Mouse (Mus musculus) embryonic facial prominence, embryonic 10.5 days (tissue): Measurements from ENCODE around the gene 4921536K21Rik. TPM values are rescaled to one million over a fixed set of nuclear protein-coding genes. Genes with fewer than 3 reads are reported as not detected.

Experiments used
- DNase-seq: peaks from one replicate; pipeline ENCODE4 v3.0.0-alpha.2; 2017; ENCODE audit warnings: low spot score
- H3K27ac ChIP-seq: fragments of 300-500 bp; sonication (generic); replicated peaks from 2 replicates; pipeline ENCODE4 v1.5.1; 2016; ENCODE audit warnings: mild to moderate bottlenecking
- H3K27me3 ChIP-seq: fragments of 300-500 bp; sonication (generic); replicated peaks from 2 replicates; pipeline ENCODE4 v1.6.1; 2016; ENCODE audit warnings: low read depth, mild to moderate bottlenecking; ENCODE audit not compliant: poor library complexity, severe bottlenecking
- H3K36me3 ChIP-seq: fragments of 300-500 bp; sonication (generic); replicated peaks from 2 replicates; pipeline ENCODE4 v1.6.1; 2016; ENCODE audit warnings: mild to moderate bottlenecking, moderate library complexity
- H3K4me1 ChIP-seq: fragments of 300-500 bp; sonication (generic); 2 replicates; pipeline ENCODE4 v1.6.1; 2016
- H3K4me3 ChIP-seq: fragments of 300-500 bp; sonication (generic); 2 replicates; pipeline ENCODE4 v1.5.1; 2016; ENCODE audit warnings: mild to moderate bottlenecking, moderate library complexity
- H3K9me3 ChIP-seq: fragments of 300-500 bp; sonication (generic); 2 replicates; pipeline ENCODE4 v1.6.1; 2016; ENCODE audit warnings: mild to moderate bottlenecking
- WGBS: fragments of 180-500 bp; shearing (Covaris S2); methylation state at CpG from one replicate; pipeline ENCODE4 v1.1.7; 2016; 5-methylcytosine and 5-hydroxymethylcytosine counted together
- polyA plus RNA-seq: library from polyadenylated mRNA; unstranded; fragments of >200 nt; fragmentation: Nextera tagmentation; extraction: Ambion mirVana; gene quantifications from 2 replicates; pipeline ENCODE4 v1.2.1, GENCODE M21; 2016

The 4921536K21Rik gene
- polyA plus RNA-seq, 1 experiment from 2014 or later = 0.61 TPM

DNA sequence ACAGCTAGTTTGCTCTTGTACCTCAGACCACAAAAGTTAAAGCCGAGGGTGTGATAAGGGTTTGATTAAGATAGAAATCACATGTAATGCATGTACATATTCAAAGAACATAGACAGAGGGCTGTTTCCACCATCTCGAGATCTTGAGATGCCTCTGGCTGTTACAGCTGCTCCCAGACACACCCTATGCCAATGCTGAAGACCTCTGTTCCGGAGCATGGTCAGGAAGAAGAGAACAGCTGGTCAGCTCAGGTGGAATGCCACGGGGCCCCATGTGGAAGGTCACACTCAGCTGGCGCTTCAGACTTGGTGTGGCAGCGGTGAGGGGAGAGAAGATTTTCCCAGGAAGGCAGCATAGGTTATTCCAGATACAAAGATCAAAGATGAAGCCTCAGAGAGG lies 9.8 kb upstream of the 4921536K21Rik start:
- WGBS = 82% methylated on average over 6 of the region's 6 CpGs
- Histone ChIP-seq H3K4me1 (no peaks in the 10 kb centered on the region; the same call in 1 of the 2 replicates), H3K27ac (no peak overlapping the region), H3K36me3 (peaks cover 3% of the 10 kb centered on the region; the same call in 1 of the 2 replicates), H3K4me3 (no peak overlapping the region), H3K9me3 (no peaks in the 10 kb centered on the region), H3K27me3 (no peaks in the 10 kb centered on the region)
- no peak for DNase-seq

GRCm38 (mm10) chr11:3903046-3903445 lies 8.1 kb upstream of the 4921536K21Rik start:
- Histone ChIP-seq H3K4me3 (no peak overlapping the region), H3K9me3 (no peaks in the 10 kb centered on the region), H3K4me1 (no peaks in the 10 kb centered on the region), H3K27me3 (no peaks in the 10 kb centered on the region), H3K27ac (no peak overlapping the region), H3K36me3 (peaks cover 19% of the 10 kb centered on the region)
- no peak for DNase-seq
- 73% methylated on average over 5 of the region's 5 CpGs for WGBS

DNA sequence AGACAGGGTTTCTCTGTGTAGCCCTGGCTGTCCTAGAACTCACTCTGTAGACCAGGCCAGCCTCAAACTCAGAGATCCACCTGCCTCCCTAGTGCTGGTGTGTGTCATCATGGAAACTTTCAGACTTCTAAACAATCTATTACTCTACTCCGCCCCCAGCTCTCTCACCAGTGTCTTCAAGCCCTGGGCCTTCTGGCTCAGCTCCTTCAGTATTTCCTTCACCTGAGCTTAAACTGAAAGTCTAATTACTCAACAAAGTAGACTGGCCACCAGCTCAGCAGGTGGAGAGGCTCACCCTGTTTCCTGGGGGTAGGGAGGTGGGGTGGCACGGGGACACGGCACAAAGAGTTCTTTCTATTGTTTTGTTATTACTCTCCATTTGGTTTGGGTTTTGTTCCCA lies 7.6 kb upstream of the 4921536K21Rik start:
- H3K36me3 ChIP-seq = peaks cover 24% of the 10 kb centered on the region
- DNase-seq = no peak
- H3K27ac ChIP-seq = no peak overlapping the region
- no peak overlapping the region for H3K4me3 ChIP-seq
- 90% methylated on average over 3 of the region's 3 CpGs for WGBS
- H3K27me3 ChIP-seq = no peaks in the 10 kb centered on the region
- no peaks in the 10 kb centered on the region for H3K9me3 ChIP-seq
- H3K4me1 ChIP-seq = no peaks in the 10 kb centered on the region

DNA sequence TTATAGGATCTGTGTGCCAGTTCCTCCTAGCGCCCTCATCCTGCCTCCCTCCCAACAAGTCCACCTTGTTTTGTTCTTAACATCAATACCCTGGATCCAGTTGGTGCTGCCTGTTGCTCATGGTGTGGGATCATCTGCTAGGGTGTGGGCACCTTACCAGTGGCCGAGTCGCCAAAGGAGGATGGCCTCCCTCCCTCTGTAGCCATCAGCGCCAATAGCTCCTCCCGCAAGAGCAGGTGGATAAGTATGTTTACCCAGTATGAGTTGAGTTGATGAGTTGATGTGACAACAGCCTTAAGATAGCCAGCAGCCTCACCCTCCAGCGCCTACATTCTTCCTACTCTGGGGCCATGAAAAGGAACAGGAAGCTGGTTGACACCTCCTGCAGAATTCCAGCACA lies 5.4 kb upstream of the 4921536K21Rik start:
- peaks cover 7% of the 10 kb centered on the region; the same call in 1 of the 2 replicates for H3K4me1 ChIP-seq
- no peak overlapping the region for H3K4me3 ChIP-seq
- no peaks in the 10 kb centered on the region for H3K9me3 ChIP-seq
- no peak for DNase-seq
- H3K36me3 ChIP-seq = peaks cover 34% of the 10 kb centered on the region
- H3K27ac ChIP-seq = no peak overlapping the region
- no peaks in the 10 kb centered on the region for H3K27me3 ChIP-seq
- 89% methylated on average over 6 of the region's 6 CpGs for WGBS

GRCm38 (mm10) chr11:3895933-3896332 lies 1.0 kb upstream of the 4921536K21Rik start:
- WGBS = 100% methylated on average over 1 of the region's 1 CpGs
- no peaks in the 10 kb centered on the region for H3K27me3 ChIP-seq
- peaks cover 34% of the 10 kb centered on the region for H3K36me3 ChIP-seq
- H3K27ac ChIP-seq = peak overlapping the region; percentile 92; the same call in 1 of the 2 replicates
- DNase-seq = no peak
- peak overlapping the region; percentile 67 for H3K4me3 ChIP-seq
- no peaks in the 10 kb centered on the region for H3K9me3 ChIP-seq
- H3K4me1 ChIP-seq = peaks cover 13% of the 10 kb centered on the region

DNA sequence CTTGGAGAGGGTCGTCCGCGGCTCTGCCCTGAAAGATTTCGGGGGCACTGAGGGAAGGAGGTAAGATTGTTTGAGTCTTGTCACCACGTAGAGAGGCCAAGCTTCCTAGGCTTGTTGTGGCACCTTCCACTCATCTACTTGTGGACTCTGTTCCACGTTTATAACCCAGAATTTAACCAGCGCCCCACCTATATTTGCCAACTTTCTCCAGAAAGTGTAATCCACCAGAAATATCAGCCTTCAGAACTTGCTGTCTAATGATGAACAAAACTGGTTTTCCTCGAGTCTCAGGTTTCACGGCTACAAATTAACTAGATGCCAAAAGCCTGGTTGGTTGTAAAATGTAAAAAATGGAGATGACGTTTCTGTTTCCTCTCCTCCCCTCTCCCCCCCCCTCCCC lies 560 bp upstream of the 4921536K21Rik start:
- Histone ChIP-seq H3K36me3 (peaks cover 34% of the 10 kb centered on the region), H3K4me3 (peak overlapping the region; percentile 67), H3K27ac (peak overlapping the region; percentile 92), H3K27me3 (no peaks in the 10 kb centered on the region), H3K4me1 (peaks cover 13% of the 10 kb centered on the region), H3K9me3 (no peaks in the 10 kb centered on the region)
- WGBS = 8% methylated on average over 10 of the region's 10 CpGs
- no peak for DNase-seq

DNA sequence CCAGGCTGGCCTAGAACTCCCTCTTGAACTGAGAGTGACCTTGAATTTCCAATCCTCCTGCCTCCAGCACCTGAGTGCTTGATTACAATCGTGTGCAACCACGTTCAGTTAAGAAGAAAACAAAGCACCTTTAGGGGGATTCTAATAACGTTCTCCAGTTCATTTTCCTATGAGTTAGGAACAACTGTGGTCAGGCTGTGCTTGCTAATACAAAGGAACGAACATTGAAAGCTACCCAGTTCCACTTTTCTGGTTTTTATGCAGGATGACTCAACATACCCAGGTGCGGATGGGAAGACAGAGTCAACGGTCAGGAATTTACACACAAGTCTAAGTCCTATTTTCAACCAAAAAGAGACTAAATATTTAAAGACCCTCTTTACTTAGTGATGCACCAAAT lies 928 bp downstream of the 4921536K21Rik start:
- Histone ChIP-seq H3K4me1 (peaks cover 13% of the 10 kb centered on the region), H3K27me3 (no peaks in the 10 kb centered on the region), H3K9me3 (no peaks in the 10 kb centered on the region), H3K27ac (peak overlapping the region; percentile 92; the same call in 1 of the 2 replicates), H3K36me3 (peaks cover 24% of the 10 kb centered on the region), H3K4me3 (peak overlapping the region; percentile 67)
- WGBS = 83% methylated on average over 6 of the region's 6 CpGs
- DNase-seq = no peak

DNA sequence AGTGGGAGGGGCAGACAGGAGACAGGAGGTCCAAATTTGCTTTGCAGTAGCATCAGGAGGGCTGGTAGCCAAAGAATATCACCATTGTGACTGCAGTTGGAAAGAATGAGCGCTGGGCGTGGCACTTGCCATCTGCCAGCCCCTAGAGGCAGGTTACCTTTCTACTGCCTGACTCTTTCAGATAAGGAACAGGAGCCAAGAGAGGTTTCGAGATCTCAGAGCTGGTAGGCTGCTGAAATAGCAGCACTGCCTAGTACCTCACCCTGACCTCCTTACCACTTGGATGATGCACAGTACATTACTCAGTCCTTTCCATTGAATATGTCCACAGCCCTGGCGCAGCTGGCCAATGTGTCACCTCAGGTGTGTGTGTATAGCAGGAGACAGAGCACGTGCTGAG lies 7.6 kb downstream of the 4921536K21Rik start:
- Histone ChIP-seq H3K4me3 (no peak overlapping the region), H3K27ac (no peak overlapping the region), H3K9me3 (no peaks in the 10 kb centered on the region), H3K4me1 (peaks cover 10% of the 10 kb centered on the region), H3K27me3 (no peaks in the 10 kb centered on the region), H3K36me3 (no peaks in the 10 kb centered on the region)
- DNase-seq = no peak
- 79% methylated on average over 5 of the region's 5 CpGs for WGBS

GRCm38 (mm10) chr11:3883711-3884110 lies 11.2 kb downstream of the 4921536K21Rik start:
- Histone ChIP-seq H3K4me3 (no peak overlapping the region), H3K36me3 (no peaks in the 10 kb centered on the region), H3K9me3 (no peaks in the 10 kb centered on the region), H3K27me3 (no peaks in the 10 kb centered on the region), H3K27ac (no peak overlapping the region), H3K4me1 (peaks cover 10% of the 10 kb centered on the region)
- WGBS = 91% methylated on average over 3 of the region's 3 CpGs
- no peak for DNase-seq

GRCm38 (mm10) chr11:3879836-3880235 lies 15.1 kb downstream of the 4921536K21Rik start:
- Histone ChIP-seq H3K9me3 (no peaks in the 10 kb centered on the region), H3K27me3 (no peaks in the 10 kb centered on the region), H3K36me3 (no peaks in the 10 kb centered on the region), H3K27ac (no peak overlapping the region), H3K4me3 (no peak overlapping the region), H3K4me1 (peaks cover under 1% of the 10 kb centered on the region)
- DNase-seq = peak; percentile 78
- 35% methylated on average over 2 of the region's 2 CpGs for WGBS

DNA sequence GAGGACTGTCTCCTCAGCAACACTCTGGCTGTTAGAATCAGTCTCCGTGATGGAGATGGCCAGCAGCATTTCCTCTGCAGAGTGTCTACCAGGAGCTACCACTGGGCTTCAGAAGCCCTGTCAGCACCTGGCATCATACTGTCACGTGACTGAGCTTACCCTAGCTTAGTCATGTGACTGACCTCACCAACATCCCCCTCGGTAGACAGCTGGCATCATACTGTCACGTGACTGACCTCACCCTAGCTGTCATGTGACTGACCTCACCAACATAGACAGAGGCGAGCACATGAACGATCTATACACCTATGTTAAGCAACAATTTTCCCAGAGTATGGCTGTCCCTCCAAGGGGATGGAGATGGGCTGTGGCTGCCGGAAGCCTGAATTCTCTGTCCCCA lies 16.2 kb downstream of the 4921536K21Rik start:
- Histone ChIP-seq H3K27ac (no peak overlapping the region), H3K4me3 (no peak overlapping the region), H3K36me3 (no peaks in the 10 kb centered on the region), H3K27me3 (no peaks in the 10 kb centered on the region), H3K4me1 (no peaks in the 10 kb centered on the region), H3K9me3 (no peaks in the 10 kb centered on the region)
- WGBS = 78% methylated on average over 7 of the region's 7 CpGs
- DNase-seq = no peak

GRCm38 (mm10) chr11:3876419-3876818 lies 18.5 kb downstream of the 4921536K21Rik start:
- no peak overlapping the region for H3K27ac ChIP-seq
- 85% methylated on average over 6 of the region's 6 CpGs for WGBS
- no peaks in the 10 kb centered on the region for H3K4me1 ChIP-seq
- no peaks in the 10 kb centered on the region for H3K27me3 ChIP-seq
- H3K36me3 ChIP-seq = no peaks in the 10 kb centered on the region
- no peak overlapping the region for H3K4me3 ChIP-seq
- no peak for DNase-seq
- H3K9me3 ChIP-seq = no peaks in the 10 kb centered on the region

DNA sequence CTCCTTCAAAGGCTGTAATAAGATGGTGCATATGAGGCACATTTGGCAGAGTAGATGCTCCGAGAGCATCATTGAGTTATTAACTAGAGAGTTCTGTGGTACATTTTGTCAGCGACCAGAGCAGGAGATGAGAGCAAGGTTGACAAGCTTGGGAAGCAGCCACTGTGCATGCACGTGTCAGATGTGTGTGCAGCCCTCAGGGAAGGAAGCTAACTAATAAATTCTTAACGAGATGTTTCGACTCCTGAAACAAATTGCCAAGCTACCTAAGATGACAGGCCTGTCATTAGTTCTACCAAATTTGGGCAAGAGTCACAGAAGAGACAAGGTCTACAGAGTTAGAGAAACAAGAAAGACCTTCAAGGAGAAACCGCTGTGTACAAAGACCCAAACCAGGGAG lies 30.6 kb downstream of the 4921536K21Rik start:
- DNase-seq = no peak
- H3K36me3 ChIP-seq = no peaks in the 10 kb centered on the region
- no peaks in the 10 kb centered on the region for H3K9me3 ChIP-seq
- H3K4me3 ChIP-seq = peak overlapping the region; percentile 67
- H3K27ac ChIP-seq = no peak overlapping the region; the same call in 1 of the 2 replicates
- peaks cover 56% of the 10 kb centered on the region for H3K27me3 ChIP-seq
- 38% methylated on average over 6 of the region's 6 CpGs for WGBS
- peaks cover 11% of the 10 kb centered on the region for H3K4me1 ChIP-seq
